Mouse (Mus musculus) olfactory bulb, adult 2 months (tissue): ENCODE measurements at regions not wholly inside any gene's neighbourhood (a gene's known extent, or its start where the extent isn't known, plus 50 kb on each side); places are given as distances from the start of the nearest gene placed in this dataset.

ENCODE experiments used
- CTCF ChIP-seq: fragments of 200-500 bp; IDR thresholded peaks from 2 replicates; pipeline ENCODE4 v1.5.1; 2012; ENCODE audit warnings: low read depth, mild to moderate bottlenecking, low read length, moderate library complexity; ENCODE audit not compliant: insufficient read depth
- POLR2A ChIP-seq: fragments of 200-500 bp; IDR thresholded peaks from 2 replicates; pipeline ENCODE4 v1.6.1; 2012; ENCODE audit warnings: mild to moderate bottlenecking, low read depth, low read length, moderate library complexity; ENCODE audit not compliant: insufficient read depth

DNA sequence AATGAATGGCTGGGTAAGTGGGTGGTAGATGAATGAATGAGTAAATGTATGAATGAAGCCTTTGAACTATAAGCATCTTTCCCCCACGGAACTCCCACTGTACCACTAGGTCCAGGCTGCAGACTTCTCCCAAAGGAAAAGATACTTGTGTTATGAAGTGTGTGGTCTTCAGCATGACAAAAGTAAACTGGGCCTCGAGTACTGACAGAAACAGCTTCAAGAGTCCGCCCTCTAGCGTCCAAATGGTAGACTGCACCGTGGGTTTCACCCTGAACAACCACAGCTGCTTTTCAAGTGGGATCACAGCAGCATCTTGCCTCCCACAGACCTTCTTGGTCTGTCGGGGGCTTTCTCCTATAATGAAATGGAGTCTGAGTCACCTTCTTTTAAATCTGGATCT is 54.7 kb upstream of the Ankrd34c start:
- TF ChIP-seq CTCF = peak; percentile 41; the same call in 1 of the 2 replicates
- TF ChIP-seq POLR2A = no peak
